Comparison of ENCODE assay signal across 33 mouse cellular contexts in genomic region chrX:99350233-99350632, GRCm38 (mm10).
"Had no signal": no experiment of that assay in that cellular context is flagged by ENCODE, and none has a peak within 500 bp of the region (broad histone marks: within the 10 kb centered on the region; RNA-seq: fewer than 3 reads in every experiment).

No protein-coding gene starts in this region.

- H3K9ac ChIP-seq: heart, embryonic 12.5 days; heart, embryonic 13.5 days; heart, embryonic 15.5 days; hindbrain, embryonic 12.5 days; hindbrain, embryonic 13.5 days; hindbrain, embryonic 15.5 days; intestine, embryonic 15.5 days; kidney, embryonic 15.5 days had no signal

- H3K27ac ChIP-seq: heart, embryonic 13.5 days; heart, embryonic 15.5 days; hindbrain, embryonic 10.5 days; hindbrain, embryonic 12.5 days; hindbrain, embryonic 13.5 days; hindbrain, embryonic 15.5 days; hindbrain, postnatal 0 days; intestine, embryonic 15.5 days; kidney, embryonic 15.5 days; kidney, postnatal 0 days; layer of hippocampus, adult 2 months; left cerebral cortex, adult 2 months had no signal

- H3K4me2 ChIP-seq: heart, embryonic 11.5 days; heart, embryonic 12.5 days; heart, embryonic 13.5 days; heart, embryonic 15.5 days; hindbrain, embryonic 12.5 days; hindbrain, embryonic 13.5 days; hindbrain, embryonic 15.5 days; intestine, embryonic 15.5 days; kidney, embryonic 15.5 days had no signal

- H3K36me3 ChIP-seq: heart, embryonic 12.5 days; heart, embryonic 13.5 days; heart, embryonic 15.5 days; hindbrain, embryonic 10.5 days; hindbrain, embryonic 12.5 days; hindbrain, embryonic 13.5 days; hindbrain, embryonic 15.5 days; intestine, embryonic 15.5 days; kidney, embryonic 15.5 days had no signal

- DNase-seq: heart, postnatal 10 days; heart, postnatal 14 days; heart, postnatal 36 days; kidney, adult 11 months; kidney, adult 18-20 months; kidney, adult 2 months; kidney, adult 8-10 months; kidney, adult 9 months; kidney, postnatal 10 days; kidney, postnatal 14 days; kidney, postnatal 25 days; kidney, postnatal 36 days; kidney, postnatal 4 days; layer of hippocampus, adult 9-11 months; layer of hippocampus, postnatal 36 days had no signal

- H3K9me3 ChIP-seq: heart, embryonic 12.5 days; heart, embryonic 13.5 days; heart, embryonic 15.5 days; hindbrain, embryonic 10.5 days; hindbrain, embryonic 12.5 days; hindbrain, embryonic 13.5 days; hindbrain, embryonic 15.5 days; intestine, embryonic 15.5 days; kidney, embryonic 15.5 days had no signal

- H3K4me3 ChIP-seq: heart, embryonic 12.5 days; heart, embryonic 13.5 days; heart, embryonic 15.5 days; hindbrain, embryonic 10.5 days; hindbrain, embryonic 12.5 days; hindbrain, embryonic 13.5 days; hindbrain, embryonic 15.5 days; intestine, embryonic 15.5 days; kidney, embryonic 15.5 days; layer of hippocampus, adult 2 months; left cerebral cortex, adult 2 months had no signal

- ATAC-seq: hindbrain, embryonic 16.5 days; hindbrain, postnatal 0 days; inflammation-experienced regulatory T-cells, adult 6 months; intestine, embryonic 15.5 days; intestine, embryonic 16.5 days; intestine, postnatal 0 days had no signal

- H3K4me1 ChIP-seq: heart, embryonic 13.5 days; heart, embryonic 15.5 days; hindbrain, embryonic 12.5 days; hindbrain, embryonic 13.5 days; hindbrain, embryonic 15.5 days; intestine, embryonic 15.5 days; kidney, embryonic 15.5 days had no signal
